Mouse (Mus musculus) lung, postnatal 10 days (tissue): ENCODE results near the gene 3110040M04Rik.

ENCODE experiments used
- DNase-seq: peaks from one replicate; pipeline ENCODE4 v3.0.0; 2021

The 3110040M04Rik gene

GRCm38 (mm10) chr1:151236141-151236930, 32.4 kb downstream of the 3110040M04Rik start:
- peak; percentile 49 for DNase-seq

GRCm38 (mm10) chr1:151237780-151238179, 33.9 kb downstream of the 3110040M04Rik start:
- DNase-seq, result peak; percentile 21

- no peak for DNase-seq
Observed at GRCm38 (mm10) chr1:151243332-151243731, 39.4 kb downstream of the 3110040M04Rik start.

- DNase-seq, result no peak
Observed at GRCm38 (mm10) chr1:151244013-151244412, 40.1 kb downstream of the 3110040M04Rik start.

GRCm38 (mm10) chr1:151244761-151245160, 40.8 kb downstream of the 3110040M04Rik start:
- DNase-seq, result peak; percentile 9

- peak; percentile 8 for DNase-seq
Observed at GRCm38 (mm10) chr1:151245165-151245564, 41.2 kb downstream of the 3110040M04Rik start.

GRCm38 (mm10) chr1:151245846-151246245, 41.9 kb downstream of the 3110040M04Rik start:
- no peak for DNase-seq

- no peak for DNase-seq
Observed at GRCm38 (mm10) chr1:151250109-151250508, 46.2 kb downstream of the 3110040M04Rik start.

GRCm38 (mm10) chr1:151250529-151251193, 46.7 kb downstream of the 3110040M04Rik start:
- DNase-seq, result peak; percentile 84

DNA sequence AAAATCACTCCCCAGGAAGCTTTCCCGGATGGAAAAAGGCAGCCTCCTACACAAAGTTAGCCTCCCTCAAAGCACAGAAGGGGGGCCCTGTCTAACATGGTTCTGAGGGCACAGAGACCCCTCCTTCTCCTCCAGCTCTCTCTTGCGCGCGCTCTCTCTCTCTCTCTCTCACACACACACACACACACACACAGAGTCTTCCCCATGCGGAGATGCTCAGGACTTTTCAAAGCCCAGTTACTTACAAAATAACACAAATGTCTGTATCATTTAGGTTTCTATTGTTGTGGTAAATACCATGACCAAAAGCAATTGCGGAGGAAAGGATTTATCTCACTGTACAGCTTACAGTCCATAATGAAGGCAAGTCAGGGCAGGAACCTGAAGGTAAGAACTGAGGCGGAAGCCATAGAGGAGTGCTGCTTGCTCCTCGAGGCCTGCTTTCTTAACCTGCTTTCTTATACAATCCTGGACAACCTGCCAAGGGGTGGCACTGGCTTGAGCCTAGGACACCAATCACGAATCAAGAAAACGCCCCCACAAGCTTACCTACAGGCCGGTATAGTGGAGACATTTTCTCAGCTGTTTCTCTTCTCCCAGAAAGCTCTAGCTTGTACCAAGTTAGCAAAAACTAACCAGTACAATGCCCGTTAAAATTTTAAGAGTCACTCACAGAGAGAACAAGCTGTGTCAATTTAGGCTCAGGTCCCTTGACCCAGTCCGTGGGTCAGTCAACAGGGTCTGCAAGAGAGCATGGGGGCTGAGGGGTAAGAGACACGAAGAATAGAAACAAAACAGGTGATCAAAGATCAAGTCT, 47.5 kb downstream of the 3110040M04Rik start:
- no peak for DNase-seq
